Mouse (Mus musculus): ENCODE data around the gene Gga1. TPM values are rescaled to one million over a fixed set of nuclear protein-coding genes. Genes with fewer than 3 reads are reported as not detected.

The Gga1 gene
- polyA plus RNA-seq, 1 experiment: 69.9 TPM

DNA sequence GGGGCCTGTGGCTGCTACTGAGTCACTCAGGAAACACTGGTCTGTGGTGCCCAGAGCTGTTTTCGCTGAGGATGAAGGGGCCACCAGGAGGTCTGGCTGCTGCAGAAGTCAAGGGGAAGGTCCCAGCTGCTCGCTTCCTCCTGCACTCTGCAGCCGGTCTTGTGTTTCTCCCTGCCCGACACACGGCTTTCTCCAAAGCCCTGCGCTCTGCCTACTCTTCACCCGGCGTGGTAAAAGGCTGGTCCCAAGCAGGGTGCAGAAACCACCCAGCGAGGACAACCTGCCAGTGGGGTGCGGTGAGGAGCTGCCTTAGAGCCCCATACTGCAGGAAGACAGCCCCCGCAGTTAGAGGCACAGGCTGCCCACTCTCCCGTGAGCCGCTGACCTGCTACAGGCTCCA, 17.7 kb downstream of the Gga1 start:
- Histone ChIP-seq H3K4me3 (ENCODE audit: control insufficient read depth, low read depth, low read length) (no peak overlapping the region), H3K4me1 (ENCODE audit: control insufficient read depth, insufficient read depth, low read length) (peaks cover 7% of the 10 kb centered on the region)

DNA sequence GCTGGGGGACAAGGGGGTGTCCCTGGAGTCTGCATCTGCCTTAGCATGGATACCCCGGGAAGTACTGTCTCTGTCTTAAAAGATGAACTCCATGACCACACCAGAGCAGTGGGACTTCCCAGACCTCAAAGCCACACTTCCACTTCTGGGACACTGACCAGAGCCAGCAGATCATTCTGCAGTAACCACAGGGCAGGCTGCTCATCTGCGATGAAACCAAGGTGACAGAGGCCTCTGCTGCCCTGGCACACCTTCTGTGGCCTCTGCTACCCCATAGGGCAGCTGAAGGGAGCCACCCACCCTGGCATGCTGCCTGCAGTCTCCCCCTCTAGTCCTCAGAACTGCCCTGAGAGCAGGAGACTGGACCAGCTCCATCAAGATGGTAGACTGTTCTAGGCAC, 18.8 kb downstream of the Gga1 start:
- no peak for TF ChIP-seq CTCF (IDR thresholded peaks at IDR 0.05; ENCODE audit: control insufficient read depth, insufficient read depth, insufficient replicate concordance, low read depth, low read length)
- no peak for TF ChIP-seq POLR2A (IDR thresholded peaks at IDR 0.05; ENCODE audit: control insufficient read depth, low read depth, low read length)
- H3K36me3 ChIP-seq (ENCODE audit: control insufficient read depth, insufficient read depth, low read length): no peaks in the 10 kb centered on the region; the same call in 1 of the 2 replicates
- no peaks in the 10 kb centered on the region for H3K27me3 ChIP-seq (ENCODE audit: control insufficient read depth, insufficient read depth, low read length)
- H3K4me3 ChIP-seq (ENCODE audit: control insufficient read depth, low read depth, low read length): no peak overlapping the region
- peaks cover 10% of the 10 kb centered on the region for H3K4me1 ChIP-seq (ENCODE audit: control insufficient read depth, insufficient read depth, low read length)
- no peak overlapping the region for H3K27ac ChIP-seq (ENCODE audit: control insufficient read depth, insufficient read depth, low read depth, low read length)

More for the DNA sequence above, 17.7 kb downstream of the Gga1 start:
- H3K27me3 ChIP-seq (ENCODE audit: control insufficient read depth, insufficient read depth, low read length): no peaks in the 10 kb centered on the region
- TF ChIP-seq CTCF (IDR thresholded peaks at IDR 0.05; ENCODE audit: control insufficient read depth, insufficient read depth, insufficient replicate concordance, low read depth, low read length) (no peak), POLR2A (IDR thresholded peaks at IDR 0.05; ENCODE audit: control insufficient read depth, low read depth, low read length) (no peak)
- H3K36me3 ChIP-seq (ENCODE audit: control insufficient read depth, insufficient read depth, low read length): no peaks in the 10 kb centered on the region; the same call in 1 of the 2 replicates
- H3K27ac ChIP-seq (ENCODE audit: control insufficient read depth, insufficient read depth, low read depth, low read length): no peak overlapping the region

DNA sequence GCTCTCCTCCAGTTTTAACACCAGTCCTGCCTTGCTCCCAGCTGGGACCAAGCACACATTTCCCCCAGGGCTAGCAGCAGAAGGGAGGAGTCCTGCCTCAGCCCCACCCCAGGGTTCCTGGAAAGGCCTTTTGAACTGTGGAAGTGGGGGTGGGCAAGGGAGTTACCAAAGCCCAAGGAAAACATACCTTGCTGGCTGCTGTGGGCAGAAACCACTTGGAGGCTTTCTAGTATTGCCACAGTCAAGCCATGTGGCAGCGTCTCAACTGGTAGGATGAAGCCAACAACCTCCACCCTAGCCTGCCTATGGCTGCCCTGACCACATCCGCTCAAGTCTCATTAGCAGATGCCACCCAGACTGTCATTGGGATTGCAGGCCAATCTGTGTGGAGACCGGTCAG, 19.2 kb downstream of the Gga1 start:
- Histone ChIP-seq H3K27ac (ENCODE audit: control insufficient read depth, insufficient read depth, low read depth, low read length) (no peak overlapping the region), H3K4me1 (ENCODE audit: control insufficient read depth, insufficient read depth, low read length) (peaks cover 13% of the 10 kb centered on the region), H3K4me3 (ENCODE audit: control insufficient read depth, low read depth, low read length) (no peak overlapping the region), H3K36me3 (ENCODE audit: control insufficient read depth, insufficient read depth, low read length) (no peaks in the 10 kb centered on the region; the same call in 1 of the 2 replicates), H3K27me3 (ENCODE audit: control insufficient read depth, insufficient read depth, low read length) (no peaks in the 10 kb centered on the region)
- no peak for TF ChIP-seq CTCF (IDR thresholded peaks at IDR 0.05; ENCODE audit: control insufficient read depth, insufficient read depth, insufficient replicate concordance, low read depth, low read length)
- no peak for TF ChIP-seq POLR2A (IDR thresholded peaks at IDR 0.05; ENCODE audit: control insufficient read depth, low read depth, low read length)

GRCm38 (mm10) chr15:78897488-78897887, 20.5 kb downstream of the Gga1 start:
- H3K36me3 ChIP-seq (ENCODE audit: control insufficient read depth, insufficient read depth, low read length): no peaks in the 10 kb centered on the region; the same call in 1 of the 2 replicates
- peaks cover 16% of the 10 kb centered on the region for H3K4me1 ChIP-seq (ENCODE audit: control insufficient read depth, insufficient read depth, low read length)
- H3K4me3 ChIP-seq (ENCODE audit: control insufficient read depth, low read depth, low read length): no peak overlapping the region

DNA sequence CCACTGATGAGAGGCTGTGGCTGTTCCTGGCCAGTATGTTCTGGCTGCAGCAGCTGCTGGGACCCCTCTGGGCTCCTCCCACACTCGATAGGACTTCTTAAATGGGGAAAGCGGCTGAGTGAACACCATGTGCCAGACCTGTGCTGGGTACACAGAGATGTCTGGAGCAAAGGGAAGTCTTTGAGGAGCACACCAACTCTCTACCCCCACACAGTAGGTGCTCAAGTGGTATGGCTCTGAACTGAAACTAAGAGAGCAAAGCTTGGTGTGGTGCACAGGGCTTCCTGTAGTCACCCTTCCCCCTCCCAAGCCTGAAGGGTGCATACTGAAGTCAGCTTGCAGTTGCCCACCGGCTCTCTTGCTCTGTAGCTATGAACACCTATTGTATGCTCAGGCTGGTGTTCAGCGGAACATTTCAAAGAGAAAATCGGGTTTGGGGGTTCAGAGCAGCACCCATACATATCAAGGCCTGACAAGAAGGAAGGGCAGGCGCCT, 21.6 kb downstream of the Gga1 start:
- Histone ChIP-seq H3K36me3 (ENCODE audit: control insufficient read depth, insufficient read depth, low read length) (no peaks in the 10 kb centered on the region; the same call in 1 of the 2 replicates), H3K4me3 (ENCODE audit: control insufficient read depth, low read depth, low read length) (no peak overlapping the region), H3K27ac (ENCODE audit: control insufficient read depth, insufficient read depth, low read depth, low read length) (no peak overlapping the region), H3K4me1 (ENCODE audit: control insufficient read depth, insufficient read depth, low read length) (peaks cover 16% of the 10 kb centered on the region), H3K27me3 (ENCODE audit: control insufficient read depth, insufficient read depth, low read length) (no peaks in the 10 kb centered on the region)
- TF ChIP-seq CTCF (IDR thresholded peaks at IDR 0.05; ENCODE audit: control insufficient read depth, insufficient read depth, insufficient replicate concordance, low read depth, low read length): no peak
- no peak for TF ChIP-seq POLR2A (IDR thresholded peaks at IDR 0.05; ENCODE audit: control insufficient read depth, low read depth, low read length)

More at GRCm38 (mm10) chr15:78897488-78897887, 20.5 kb downstream of the Gga1 start:
- no peak for TF ChIP-seq POLR2A (IDR thresholded peaks at IDR 0.05; ENCODE audit: control insufficient read depth, low read depth, low read length)
- no peak overlapping the region for H3K27ac ChIP-seq (ENCODE audit: control insufficient read depth, insufficient read depth, low read depth, low read length)
- no peaks in the 10 kb centered on the region for H3K27me3 ChIP-seq (ENCODE audit: control insufficient read depth, insufficient read depth, low read length)

DNA sequence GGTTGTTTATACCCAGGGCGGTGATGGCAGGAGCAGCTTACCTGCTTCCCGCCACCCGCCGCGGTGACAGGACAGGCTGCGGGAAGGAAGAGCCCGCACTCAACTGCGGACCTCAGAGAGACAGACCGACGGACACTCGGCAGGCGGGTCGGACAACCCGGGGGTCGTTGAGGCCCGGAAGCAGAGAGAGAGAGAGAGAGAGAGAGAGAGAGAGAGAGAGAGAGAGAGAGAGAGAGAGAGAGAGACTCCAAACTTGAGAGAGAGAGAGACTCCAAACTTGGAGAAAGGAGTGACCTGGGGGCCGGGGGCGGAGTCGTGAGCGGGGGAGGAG, 22.4 kb downstream of the Gga1 start, which contains the start of gene Gm49510:
Gene Gm49510 (plus strand): TSS at position 259 of the 331 bp plus-strand sequence.
- Histone ChIP-seq H3K4me1 (ENCODE audit: control insufficient read depth, insufficient read depth, low read length) (peaks cover 11% of the 10 kb centered on the region), H3K27ac (ENCODE audit: control insufficient read depth, insufficient read depth, low read depth, low read length) (peak within 1 kb of the TSS; percentile 26; the same call in 1 of the 2 replicates), H3K36me3 (ENCODE audit: control insufficient read depth, insufficient read depth, low read length) (no peaks in the 10 kb centered on the region; the same call in 1 of the 2 replicates), H3K27me3 (ENCODE audit: control insufficient read depth, insufficient read depth, low read length) (no peaks in the 10 kb centered on the region), H3K4me3 (ENCODE audit: control insufficient read depth, low read depth, low read length) (peak within 1 kb of the TSS; percentile 64)
- TF ChIP-seq POLR2A (IDR thresholded peaks at IDR 0.05; ENCODE audit: control insufficient read depth, low read depth, low read length): no peak
- TF ChIP-seq CTCF (IDR thresholded peaks at IDR 0.05; ENCODE audit: control insufficient read depth, insufficient read depth, insufficient replicate concordance, low read depth, low read length): no peak

DNA sequence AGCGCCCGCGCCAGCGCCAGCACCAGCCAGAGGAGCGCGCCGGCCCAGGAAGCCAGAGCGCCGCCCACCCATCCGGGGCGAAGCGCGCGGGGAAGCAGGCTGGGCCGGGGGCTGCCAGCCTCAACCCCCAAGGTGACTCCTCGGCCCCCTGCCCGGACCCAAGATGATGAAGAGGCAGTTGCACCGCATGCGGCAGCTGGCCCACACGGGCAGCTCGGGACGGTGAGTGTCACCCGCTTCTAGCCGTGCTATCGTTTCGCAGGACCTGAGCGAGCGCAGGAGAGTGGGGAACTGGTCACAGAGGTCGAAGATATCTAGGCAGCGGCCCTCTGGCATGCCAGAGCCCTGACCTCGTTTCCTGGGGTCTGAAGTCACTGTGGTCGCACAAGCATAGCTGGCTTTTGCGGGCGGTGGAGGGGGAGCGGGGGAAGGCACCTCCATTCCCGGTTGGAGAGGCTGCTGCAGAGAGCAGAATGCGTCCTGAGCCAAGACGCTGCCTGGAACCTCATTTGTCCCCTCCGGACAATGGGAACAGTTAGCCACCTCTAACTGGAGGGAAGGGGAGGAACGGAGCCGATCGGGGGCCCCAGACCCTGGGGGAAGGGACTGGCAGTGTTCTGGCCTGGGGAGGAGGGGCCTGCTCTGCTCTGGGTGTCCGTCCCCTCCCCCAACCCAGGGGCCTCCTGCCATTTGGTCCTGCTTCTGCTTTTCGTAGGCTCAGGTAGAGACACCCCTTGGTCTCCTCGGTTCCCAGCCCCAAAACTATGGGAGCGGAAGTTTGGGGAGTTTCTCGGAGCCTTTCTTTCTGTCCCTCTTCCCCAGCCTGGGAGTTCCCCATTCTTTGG, 23.0 kb downstream of the Gga1 start, which contains the start of gene Sh3bp1:
Gene Sh3bp1 (plus strand): TSS at position 29 of the 845 bp plus-strand sequence.
- Histone ChIP-seq H3K27ac (ENCODE audit: control insufficient read depth, insufficient read depth, low read depth, low read length) (peak within 1 kb of the TSS; percentile 26; the same call in 1 of the 2 replicates), H3K4me3 (ENCODE audit: control insufficient read depth, low read depth, low read length) (peak within 1 kb of the TSS; percentile 64), H3K27me3 (ENCODE audit: control insufficient read depth, insufficient read depth, low read length) (no peaks in the 10 kb centered on the region), H3K36me3 (ENCODE audit: control insufficient read depth, insufficient read depth, low read length) (no peaks in the 10 kb centered on the region), H3K4me1 (ENCODE audit: control insufficient read depth, insufficient read depth, low read length) (peaks cover 9% of the 10 kb centered on the region)
- TF ChIP-seq POLR2A (IDR thresholded peaks at IDR 0.05; ENCODE audit: control insufficient read depth, low read depth, low read length) (no peak), CTCF (IDR thresholded peaks at IDR 0.05; ENCODE audit: control insufficient read depth, insufficient read depth, insufficient replicate concordance, low read depth, low read length) (no peak)

Data from testis, adult 2 months (tissue).